Mouse (Mus musculus) CH12F3 (cell line): ENCODE data around the gene Gm3159.
"Not testable (repeated sequence)": the region's sequence is repeated elsewhere in the genome, so short reads cannot be mapped to it uniquely, and the experiment has no call there.

Source experiments
- in situ Hi-C: fragments of 300-500 bp; cut with MboI; formaldehyde crosslinking; loops from 2 replicates; pipeline ENCODE4 v1.14.3; 2020; ENCODE audit warnings: low sequenced_read_pairs

Gm3159 gene

GRCm38 (mm10) chr14:4397226-4397625 lies at the start of gene Gm3159:
TSS of gene Gm3159 (plus strand) at chr14:4397526.
- in situ Hi-C loops: not testable (repeated sequence)

DNA sequence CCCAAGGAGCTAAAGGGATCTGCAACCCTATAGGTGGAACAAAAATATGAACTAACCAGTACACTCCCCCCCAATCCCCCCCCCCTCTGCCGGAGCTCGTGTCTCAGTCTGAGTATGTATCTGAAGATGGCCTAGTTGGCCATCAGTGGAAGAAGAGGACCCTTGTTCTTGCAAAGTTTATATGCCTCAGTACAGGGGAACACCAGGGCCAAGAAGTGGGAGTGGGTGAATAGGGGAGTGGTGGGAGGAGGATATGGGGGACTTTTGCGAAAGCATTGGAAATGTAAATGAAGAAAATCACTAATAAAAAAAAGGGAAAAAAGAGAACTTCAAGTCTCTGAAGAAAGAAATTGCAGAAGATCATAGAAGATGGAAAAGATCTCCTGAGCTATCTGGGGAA lies 28.3 kb upstream of the Gm3159 start:
- in situ Hi-C loops: not testable (repeated sequence)

GRCm38 (mm10) chr14:4369691-4370090 lies 27.6 kb upstream of the Gm3159 start:
- in situ Hi-C loops: not testable (repeated sequence)

DNA sequence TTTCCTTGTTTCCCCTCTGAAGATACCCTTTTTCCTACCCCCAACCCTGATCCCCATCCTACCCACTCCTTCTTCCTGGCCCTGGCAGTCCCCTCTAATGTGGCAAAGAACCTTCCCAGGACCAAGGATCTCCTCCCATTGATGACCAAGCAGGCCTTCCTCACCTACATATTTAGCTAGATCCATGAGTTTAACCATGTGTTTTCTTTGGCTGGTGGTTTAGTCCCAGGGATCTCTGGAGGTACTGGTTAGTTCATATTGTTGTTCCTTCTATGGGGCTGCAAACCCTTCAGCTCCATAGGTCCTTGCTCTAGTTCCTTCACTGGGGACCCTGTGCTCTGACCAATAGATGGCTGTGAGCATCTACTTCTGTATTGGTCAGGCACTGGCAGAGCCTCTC lies 19.5 kb upstream of the Gm3159 start:
- in situ Hi-C loops: not testable (repeated sequence)

GRCm38 (mm10) chr14:4385606-4386005 lies 11.7 kb upstream of the Gm3159 start:
- in situ Hi-C loops: not testable (repeated sequence)

- in situ Hi-C loops: not testable (repeated sequence)
Observed at GRCm38 (mm10) chr14:4392841-4393530, 4.3 kb upstream of the Gm3159 start.

DNA sequence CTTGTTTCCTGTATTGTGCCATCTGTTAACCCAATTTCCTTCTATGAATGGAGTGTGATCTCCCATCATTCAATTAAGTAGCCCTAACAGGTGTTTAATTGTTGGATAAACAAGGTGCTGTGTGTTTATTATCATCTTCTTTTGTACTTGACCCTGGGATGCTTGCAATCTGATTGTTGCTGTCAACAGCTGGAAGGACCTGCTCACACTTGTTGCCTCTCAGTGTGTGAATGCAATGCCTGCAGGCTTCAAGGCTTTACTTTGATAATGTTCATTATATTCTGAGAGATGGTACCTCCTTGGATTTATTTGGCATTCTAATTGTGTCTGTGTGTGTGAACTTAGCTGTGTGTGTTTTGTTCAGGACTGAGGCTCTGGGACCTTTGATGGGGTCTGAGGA lies 1.3 kb downstream of the Gm3159 start:
- in situ Hi-C loops: not testable (repeated sequence)

GRCm38 (mm10) chr14:4400115-4400789 lies 2.9 kb downstream of the Gm3159 start:
- in situ Hi-C loops: not testable (repeated sequence)

DNA sequence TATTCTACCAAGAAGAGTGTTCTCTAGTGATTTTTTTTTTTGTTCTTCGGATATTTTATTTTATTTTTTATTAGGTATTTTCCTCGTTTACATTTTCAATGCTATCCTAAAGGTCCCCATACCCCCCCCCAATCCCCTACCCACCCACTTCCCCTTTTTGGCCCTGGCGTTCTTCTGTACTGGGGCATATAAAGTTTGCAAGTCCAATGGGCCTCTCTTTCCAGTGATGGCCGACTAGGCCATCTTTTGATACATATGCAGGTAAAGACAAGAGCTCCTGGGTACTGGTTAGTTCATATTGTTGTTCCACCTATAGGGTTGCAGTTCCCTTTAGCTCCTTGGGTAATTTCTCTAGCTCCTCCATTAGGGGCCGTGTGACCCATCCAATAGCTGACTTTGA lies 3.9 kb downstream of the Gm3159 start:
- in situ Hi-C loops: not testable (repeated sequence)

GRCm38 (mm10) chr14:4403840-4404239 lies 6.5 kb downstream of the Gm3159 start:
- in situ Hi-C loops: not testable (repeated sequence)

DNA sequence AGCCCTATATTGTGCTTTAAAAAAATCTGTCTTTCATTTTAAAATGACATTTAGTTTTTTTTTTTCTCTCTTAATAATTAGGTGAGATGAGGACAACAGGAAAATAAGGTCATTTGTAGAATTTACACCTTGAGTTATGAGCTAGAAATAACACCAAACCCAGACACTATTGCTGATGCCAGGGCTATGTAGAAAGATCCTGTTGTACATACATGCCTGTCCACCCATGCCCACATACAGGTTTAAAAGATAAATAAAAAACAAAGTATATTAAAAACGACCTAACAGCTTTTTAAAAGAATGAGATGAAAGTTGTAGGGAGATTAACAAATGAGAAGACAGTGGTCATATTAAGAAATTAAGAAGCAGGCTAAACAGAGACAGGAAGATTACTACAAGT lies 12.6 kb downstream of the Gm3159 start:
- in situ Hi-C loops: not testable (repeated sequence)

GRCm38 (mm10) chr14:4414965-4415835 lies 17.9 kb downstream of the Gm3159 start, which contains the start of gene Gm3164:
TSS of gene Gm3164 (plus strand) at chr14:4415448.
- in situ Hi-C loops: not testable (repeated sequence)

GRCm38 (mm10) chr14:4430692-4431091 lies 33.4 kb downstream of the Gm3159 start, which contains the start of gene Gm3173:
TSS of gene Gm3173 (plus strand) at chr14:4430992.
- in situ Hi-C loops: not testable (repeated sequence)
